Mouse (Mus musculus) kidney, adult 2 months (tissue): ENCODE results near the gene Phtf2. TPM values are rescaled to one million over a fixed set of nuclear protein-coding genes. Genes with fewer than 3 reads are reported as not detected.

ENCODE experiments used
- DNase-seq: peaks from one replicate; pipeline ENCODE4 v3.0.0; 2021
- H3K27ac ChIP-seq: fragments of 200-500 bp; 2 replicates; pipeline ENCODE4 v1.5.1; 2012; ENCODE audit warnings: low read depth, low read length, control low read depth, inconsistent platforms; ENCODE audit not compliant: insufficient read depth
- H3K27me3 ChIP-seq: fragments of 200-500 bp; replicated peaks from 2 replicates; pipeline ENCODE4 v1.6.1; 2012; ENCODE audit warnings: mild to moderate bottlenecking, moderate library complexity, low read length, inconsistent platforms; ENCODE audit not compliant: control insufficient read depth, insufficient read depth
- H3K36me3 ChIP-seq: fragments of 200-500 bp; 2 replicates; pipeline ENCODE4 v1.6.1; 2012; ENCODE audit warnings: mild to moderate bottlenecking, moderate library complexity, low read length, inconsistent platforms; ENCODE audit not compliant: control insufficient read depth, insufficient read depth
- H3K4me1 ChIP-seq: fragments of 200-500 bp; 2 replicates; pipeline ENCODE4 v1.6.1; 2011; ENCODE audit warnings: low read length; ENCODE audit not compliant: control insufficient read depth, insufficient read depth
- H3K4me3 ChIP-seq: fragments of 200-500 bp; 2 replicates; pipeline ENCODE4 v1.5.1; 2011; ENCODE audit warnings: mild to moderate bottlenecking, low read depth, low read length, control low read depth; ENCODE audit not compliant: insufficient read depth
- CTCF ChIP-seq: fragments of 200-500 bp; conservative IDR thresholded peaks from 2 replicates; pipeline ENCODE4 v1.5.1; 2011; ENCODE audit warnings: low read depth, mild to moderate bottlenecking, control low read depth, low read length, moderate library complexity, mixed read lengths; ENCODE audit not compliant: insufficient read depth, insufficient read length
- POLR2A ChIP-seq: fragments of 200-500 bp; IDR thresholded peaks from one replicate; pipeline ENCODE4 v1.6.1; 2011; ENCODE audit warnings: low read depth, low read length, control low read depth
- WGBS: fragments of 180-500 bp; shearing (Covaris S2); methylation state at CpG from one replicate; pipeline ENCODE4 v1.1.7; 2018; 5-methylcytosine and 5-hydroxymethylcytosine counted together
- polyA plus RNA-seq: library from polyadenylated mRNA; depleted of rRNA; stranded (reverse); fragments of >200 nt; gene quantifications from 2 replicates; pipeline ENCODE4 v1.2.3, GENCODE M21; 2012

Phtf2 gene
- polyA plus RNA-seq, 1 experiment: 4.0 TPM

DNA sequence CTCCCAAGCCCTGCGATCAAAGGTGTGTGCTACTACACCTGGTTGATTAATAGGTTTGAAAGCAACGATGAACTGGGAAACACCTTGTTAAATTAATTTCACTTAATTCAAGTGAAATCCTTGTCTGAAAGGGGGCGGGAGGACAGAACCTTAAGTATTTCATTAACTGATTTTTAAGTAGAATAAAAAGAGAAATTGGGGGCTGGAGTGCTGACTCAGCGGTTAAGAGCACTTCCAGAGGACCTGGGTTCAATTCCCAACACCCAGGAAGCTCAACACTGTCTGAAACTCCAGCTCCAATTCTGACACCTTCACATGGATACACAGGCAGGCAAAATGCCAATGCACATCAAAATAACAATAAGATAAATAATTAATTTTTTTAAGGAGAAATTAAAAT is 37.0 kb upstream of the Phtf2 start:
- no peaks in the 10 kb centered on the region for H3K27me3 ChIP-seq
- DNase-seq: peak; percentile 28
- no peak overlapping the region for H3K27ac ChIP-seq
- no peak overlapping the region for H3K4me3 ChIP-seq
- H3K36me3 ChIP-seq: no peaks in the 10 kb centered on the region
- no peak for TF ChIP-seq POLR2A
- no peak for TF ChIP-seq CTCF
- WGBS: 78% methylated on average over 4 of the region's 4 CpGs
- H3K4me1 ChIP-seq: 0 out of 2 replicates have a peak, but pooled peaks cover under 1% of the 10 kb centered on the region

DNA sequence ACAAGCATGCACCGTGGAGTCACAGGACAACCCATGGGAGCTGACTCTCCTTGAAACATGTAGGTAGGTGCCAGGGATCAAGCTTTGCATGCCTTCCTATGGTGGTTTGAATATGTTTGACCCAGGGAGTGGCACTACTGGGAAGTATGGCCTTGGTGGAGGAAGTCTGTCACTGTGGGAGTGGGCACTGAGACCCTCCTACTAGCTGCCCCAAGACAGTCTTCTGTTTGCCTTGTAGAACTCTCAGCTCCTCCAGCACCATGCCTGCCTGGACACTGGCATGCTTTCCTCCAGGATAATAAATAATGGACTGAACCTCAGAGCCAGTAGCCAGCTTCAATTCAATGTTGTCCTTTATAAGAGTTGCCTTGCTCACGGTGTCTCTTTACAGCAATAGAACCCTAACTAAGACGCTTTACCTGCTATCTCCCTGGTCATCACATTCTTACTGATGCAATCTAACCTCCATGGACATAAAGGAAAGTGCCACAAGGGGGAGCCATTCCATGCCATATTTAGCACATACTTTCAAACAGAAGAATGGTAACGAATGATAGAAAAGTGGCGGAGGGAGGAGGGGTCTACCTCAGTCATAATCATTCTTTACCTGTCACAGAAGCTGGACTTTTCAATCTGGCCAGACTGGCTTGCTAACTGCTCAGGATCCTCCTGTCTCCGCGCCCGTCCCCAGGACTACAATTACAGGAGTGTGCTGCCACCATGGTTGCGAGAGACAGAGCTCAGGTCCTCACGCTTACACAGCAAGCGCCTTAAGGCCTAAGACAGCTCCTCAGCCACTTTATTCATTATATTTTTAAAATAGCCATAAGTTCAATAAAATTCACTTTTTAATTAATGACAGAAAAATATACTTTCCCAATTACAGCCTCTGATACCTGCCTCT is 31.7 kb upstream of the Phtf2 start:
- Histone ChIP-seq H3K27me3 (no peaks in the 10 kb centered on the region), H3K36me3 (no peaks in the 10 kb centered on the region), H3K27ac (no peak overlapping the region), H3K4me3 (no peak overlapping the region), H3K4me1 (peaks cover 3% of the 10 kb centered on the region; the same call in 1 of the 2 replicates)
- TF ChIP-seq CTCF (peak; percentile 29), POLR2A (no peak)
- peak; percentile 80 for DNase-seq
- 63% methylated on average over 11 of the region's 11 CpGs for WGBS

DNA sequence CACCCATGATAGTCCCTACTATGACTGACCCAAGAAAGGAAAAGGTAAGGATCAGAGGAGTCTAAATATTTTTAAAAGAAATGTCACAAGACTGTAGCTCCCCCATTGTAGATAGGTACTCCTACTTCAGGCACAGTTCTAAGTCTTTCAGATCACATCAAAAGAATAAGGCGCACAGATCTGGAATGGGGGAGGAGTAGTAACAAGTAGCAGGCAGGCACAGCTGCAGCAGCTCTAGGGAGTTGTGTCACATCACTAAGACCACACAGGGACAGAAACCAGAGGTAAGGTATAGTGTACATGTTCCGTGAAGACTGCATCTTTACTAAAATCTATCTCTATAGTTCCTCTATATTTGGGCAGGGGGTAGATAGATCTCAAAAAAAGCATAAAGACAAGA is 29.8 kb upstream of the Phtf2 start:
- no peak for DNase-seq
- Histone ChIP-seq H3K27ac (no peak overlapping the region), H3K36me3 (no peaks in the 10 kb centered on the region; the same call in none of the 2 replicates), H3K4me3 (no peak overlapping the region), H3K27me3 (no peaks in the 10 kb centered on the region), H3K4me1 (peaks cover 3% of the 10 kb centered on the region; the same call in 1 of the 2 replicates)
- TF ChIP-seq CTCF (no peak), POLR2A (no peak)
- WGBS: 77% methylated on average over 2 of the region's 2 CpGs

DNA sequence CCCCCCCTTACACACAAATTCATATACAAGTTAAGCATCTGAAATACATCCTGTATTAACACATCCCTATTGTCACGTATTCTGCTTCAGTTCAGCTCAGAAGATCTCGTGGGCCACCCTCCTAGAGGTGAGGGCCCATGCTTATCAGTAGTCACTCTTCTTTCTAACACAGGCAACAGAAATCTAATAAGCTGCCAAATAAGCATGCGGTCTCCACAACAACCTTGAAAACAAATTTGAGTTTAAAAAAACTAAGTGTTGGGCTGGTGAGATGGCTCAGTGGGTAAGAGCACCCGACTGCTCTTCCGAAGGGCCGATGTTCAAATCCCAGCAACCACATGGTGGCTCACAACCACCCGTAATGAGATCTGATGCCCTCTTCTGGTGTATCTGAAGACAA is 24.3 kb upstream of the Phtf2 start:
- Histone ChIP-seq H3K4me3 (no peak overlapping the region), H3K27ac (no peak overlapping the region), H3K27me3 (no peaks in the 10 kb centered on the region), H3K36me3 (no peaks in the 10 kb centered on the region; the same call in none of the 2 replicates), H3K4me1 (no peaks in the 10 kb centered on the region)
- TF ChIP-seq POLR2A: no peak
- no peak for TF ChIP-seq CTCF
- no peak for DNase-seq
- WGBS: 91% methylated on average over 7 of the region's 7 CpGs

GRCm38 (mm10) chr5:20905437-20905836 is 23.5 kb upstream of the Phtf2 start:
- Histone ChIP-seq H3K36me3 (no peaks in the 10 kb centered on the region; the same call in none of the 2 replicates), H3K4me1 (no peaks in the 10 kb centered on the region), H3K27ac (no peak overlapping the region), H3K4me3 (no peak overlapping the region), H3K27me3 (no peaks in the 10 kb centered on the region)
- TF ChIP-seq CTCF: no peak
- no peak for TF ChIP-seq POLR2A
- no peak for DNase-seq
- 76% methylated on average over 2 of the region's 2 CpGs for WGBS

- 89% methylated on average over 2 of the region's 2 CpGs for WGBS
- TF ChIP-seq POLR2A: no peak
- TF ChIP-seq CTCF: no peak
- H3K27me3 ChIP-seq: no peaks in the 10 kb centered on the region
- no peaks in the 10 kb centered on the region; the same call in none of the 2 replicates for H3K36me3 ChIP-seq
- H3K27ac ChIP-seq: no peak overlapping the region
- H3K4me3 ChIP-seq: no peak overlapping the region
- H3K4me1 ChIP-seq: no peaks in the 10 kb centered on the region
- no peak for DNase-seq
These were observed 22.7 kb upstream of the Phtf2 start for GRCm38 (mm10) chr5:20904647-20905046.

- no peak for TF ChIP-seq POLR2A
- TF ChIP-seq CTCF: no peak
- H3K4me3 ChIP-seq: no peak overlapping the region
- no peak overlapping the region for H3K27ac ChIP-seq
- WGBS: 91% methylated on average over 2 of the region's 2 CpGs
- H3K36me3 ChIP-seq: peaks cover 8% of the 10 kb centered on the region
- no peaks in the 10 kb centered on the region for H3K4me1 ChIP-seq
- DNase-seq: no peak
- H3K27me3 ChIP-seq: no peaks in the 10 kb centered on the region
These were observed 15.7 kb upstream of the Phtf2 start for GRCm38 (mm10) chr5:20897446-20898167.
